Mouse (Mus musculus) myocyte (in vitro differentiated cells): ENCODE results near the gene Sc5d. TPM values are rescaled to one million over a fixed set of nuclear protein-coding genes. Genes with fewer than 3 reads are reported as not detected.

ENCODE experiments used
- H3K27me3 ChIP-seq: one replicate; pipeline ENCODE4 v1.6.1; 2011; ENCODE audit not compliant: control insufficient read depth, insufficient read depth, insufficient read length
- H3K36me3 ChIP-seq: one replicate; pipeline ENCODE4 v1.6.1; 2011; ENCODE audit not compliant: control insufficient read depth, insufficient read depth
- H3K4me2 ChIP-seq: one replicate; pipeline ENCODE4 v1.6.1; 2011; ENCODE audit warnings: low read depth, control low read depth
- H3K4me3 ChIP-seq: one replicate; pipeline ENCODE4 v1.5.1; 2011; ENCODE audit warnings: mild to moderate bottlenecking, control low read depth, moderate library complexity
- H3K79me2 ChIP-seq: one replicate; pipeline ENCODE4 v1.6.1; 2011; ENCODE audit not compliant: control insufficient read depth, insufficient read depth
- H3ac ChIP-seq: one replicate; pipeline ENCODE4 v1.6.1; 2011; ENCODE audit not compliant: control insufficient read depth, insufficient read length
- CEBPB ChIP-seq: IDR thresholded peaks from 2 replicates; pipeline ENCODE4 v1.6.1; 2011; ENCODE audit warnings: mild to moderate bottlenecking, moderate library complexity; ENCODE audit not compliant: poor library complexity, insufficient read depth, severe bottlenecking
- E2F4 ChIP-seq: IDR thresholded peaks from one replicate; pipeline ENCODE4 v1.6.1; 2011; ENCODE audit warnings: mild to moderate bottlenecking, control low read depth, moderate library complexity; ENCODE audit not compliant: insufficient read depth
- MAX ChIP-seq: IDR thresholded peaks from one replicate; pipeline ENCODE4 v1.6.1; 2011; ENCODE audit warnings: low read depth, mild to moderate bottlenecking, control low read depth
- MYOD1 ChIP-seq, 3 experiments: IDR thresholded peaks; one replicate each; pipeline ENCODE4 v1.6.1; 2011; ENCODE audit warnings: control low read depth in 2 of 3, low read depth in 2 of 3, mild to moderate bottlenecking in 2 of 3, moderate library complexity in 1 of 3; ENCODE audit not compliant: insufficient read length in 2 of 3, control insufficient read depth in 1 of 3
- MYOG ChIP-seq, 3 experiments: IDR thresholded peaks; one replicate each; pipeline ENCODE4 v1.6.1; 2011; ENCODE audit warnings: control low read depth in 2 of 3, low read depth in 2 of 3, mild to moderate bottlenecking in 2 of 3; ENCODE audit not compliant: insufficient read length in 2 of 3, control insufficient read depth in 1 of 3, insufficient read depth in 1 of 3
- POLR2A ChIP-seq: IDR thresholded peaks from one replicate; pipeline ENCODE4 v1.6.1; 2011; ENCODE audit warnings: low read depth, mild to moderate bottlenecking, control low read depth, moderate library complexity; ENCODE audit not compliant: insufficient read length
- POLR2AphosphoS2 ChIP-seq: IDR thresholded peaks from one replicate; pipeline ENCODE4 v1.6.1; 2011; ENCODE audit warnings: low read depth, control low read depth; ENCODE audit not compliant: insufficient read length
- REST ChIP-seq: IDR thresholded peaks from one replicate; pipeline ENCODE4 v1.6.1; 2011; ENCODE audit warnings: mild to moderate bottlenecking, control low read depth, moderate library complexity; ENCODE audit not compliant: insufficient read depth, insufficient read length
- SRF ChIP-seq: IDR thresholded peaks from one replicate; pipeline ENCODE4 v1.6.1; 2011; ENCODE audit warnings: low read depth; ENCODE audit not compliant: control insufficient read depth, insufficient read length
- TCF12 ChIP-seq: IDR thresholded peaks from one replicate; pipeline ENCODE4 v1.6.1; 2011; ENCODE audit warnings: mild to moderate bottlenecking, control low read depth; ENCODE audit not compliant: poor library complexity, insufficient read depth, severe bottlenecking
- TCF3 ChIP-seq: IDR thresholded peaks from one replicate; pipeline ENCODE4 v1.6.1; 2011; ENCODE audit warnings: low read depth, control low read depth; ENCODE audit not compliant: insufficient read length
- USF1 ChIP-seq: IDR thresholded peaks from one replicate; pipeline ENCODE4 v1.6.1; 2011; ENCODE audit warnings: low read depth, mild to moderate bottlenecking, control low read depth, moderate library complexity
- polyA plus RNA-seq: library from polyadenylated mRNA; unstranded; fragments of >200 nt; fragmentation: generic; extraction: Trizol; gene quantifications from one replicate; pipeline ENCODE4 v1.2.1, GENCODE M21; 2012; ENCODE audit warnings: missing spikeins

The Sc5d gene
- polyA plus RNA-seq, 1 experiment = 18.6 TPM

DNA sequence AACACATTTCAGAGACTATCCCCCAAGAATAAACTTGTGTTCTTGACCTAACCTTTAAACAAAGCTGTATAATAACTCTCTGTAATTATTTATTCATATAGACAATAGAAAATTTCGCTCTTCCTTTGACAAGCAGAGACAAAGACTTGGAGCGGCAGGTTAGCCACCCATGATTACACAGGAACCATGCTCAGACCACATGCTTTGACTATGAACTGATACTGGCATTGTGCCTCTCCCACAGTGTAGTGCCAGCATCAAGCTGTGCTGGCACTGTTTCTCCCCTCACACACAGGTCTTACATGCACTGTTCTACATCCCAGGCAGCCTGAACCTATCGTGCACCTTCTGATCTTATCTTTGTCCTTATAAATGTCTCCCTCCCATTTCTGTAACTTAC, 23.0 kb downstream of the Sc5d start:
- Histone ChIP-seq H3K4me2 (no peak overlapping the region), H3K36me3 (no peaks in the 10 kb centered on the region), H3K27me3 (no peaks in the 10 kb centered on the region), H3ac (no peak overlapping the region), H3K4me3 (no peak overlapping the region), H3K79me2 (no peaks in the 10 kb centered on the region)
- TF ChIP-seq POLR2AphosphoS2 = no peak
- no peak for TF ChIP-seq SRF
- TF ChIP-seq E2F4 = no peak
- no peak for TF ChIP-seq MAX
- TF ChIP-seq MYOD1 (IDR thresholded peaks at IDR 0.05; ENCODE audit: control insufficient read depth in 1 of 3, insufficient read length in 2 of 3, low read depth in 2 of 3) = no peak
- no peak for TF ChIP-seq MYOG (IDR thresholded peaks at IDR 0.05; ENCODE audit: control insufficient read depth in 1 of 3, insufficient read depth in 1 of 3, insufficient read length in 2 of 3, low read depth in 2 of 3)
- TF ChIP-seq TCF12 = no peak
- no peak for TF ChIP-seq POLR2A
- TF ChIP-seq TCF3 = no peak
- TF ChIP-seq CEBPB = no peak
- no peak for TF ChIP-seq USF1
- no peak for TF ChIP-seq REST

DNA sequence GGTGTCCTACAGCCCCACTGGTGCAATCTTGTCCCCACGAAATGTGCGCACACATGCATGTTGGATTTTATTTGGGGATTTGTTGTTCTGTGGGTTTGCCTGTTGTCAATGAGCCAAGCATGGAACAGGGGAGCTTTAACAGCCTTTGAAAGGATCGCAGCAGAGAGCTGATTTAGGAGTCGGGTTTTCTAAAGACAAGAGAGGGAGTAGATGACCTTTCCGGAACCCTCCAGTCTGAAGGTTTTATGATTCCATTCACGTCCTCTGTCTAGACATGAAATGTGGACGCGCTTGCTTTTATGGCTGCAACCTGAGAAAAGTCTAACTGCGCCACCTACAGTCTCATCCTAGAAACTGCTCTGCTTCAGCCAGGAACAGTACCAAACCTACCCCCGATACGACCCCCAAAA, 23.5 kb downstream of the Sc5d start:
- Histone ChIP-seq H3K4me2 (peak overlapping the region; percentile 42), H3K4me3 (no peak overlapping the region), H3K27me3 (no peaks in the 10 kb centered on the region), H3K79me2 (no peaks in the 10 kb centered on the region), H3K36me3 (no peaks in the 10 kb centered on the region), H3ac (no peak overlapping the region)
- TF ChIP-seq MYOG (IDR thresholded peaks at IDR 0.05; ENCODE audit: control insufficient read depth in 1 of 3, insufficient read depth in 1 of 3, insufficient read length in 2 of 3, low read depth in 2 of 3) (no peak), MAX (no peak), USF1 (no peak), MYOD1 (IDR thresholded peaks at IDR 0.05; ENCODE audit: control insufficient read depth in 1 of 3, insufficient read length in 2 of 3, low read depth in 2 of 3) (no peak), POLR2A (no peak), SRF (no peak), CEBPB (no peak), TCF3 (no peak), REST (no peak), E2F4 (no peak), POLR2AphosphoS2 (no peak), TCF12 (no peak)

DNA sequence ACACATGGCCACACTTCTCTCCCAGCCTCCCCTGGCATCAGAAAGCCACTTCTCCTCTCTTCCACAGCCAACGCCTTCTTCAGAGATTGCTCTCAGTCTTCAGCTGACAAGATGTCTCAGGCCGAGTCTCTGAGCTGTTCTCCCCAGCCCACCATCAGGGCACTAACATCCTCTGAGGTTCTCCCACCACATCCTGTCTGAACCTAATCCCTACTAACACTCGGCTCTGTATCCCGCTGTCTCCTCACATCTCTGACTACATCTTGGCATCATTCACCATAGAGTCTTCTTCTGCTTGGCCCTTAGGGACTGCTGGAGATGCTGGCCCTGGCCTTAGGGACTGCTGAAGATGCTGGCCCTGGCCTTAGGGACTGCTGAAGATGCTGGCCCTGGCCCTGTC, 25.2 kb downstream of the Sc5d start:
- Histone ChIP-seq H3K36me3 (no peaks in the 10 kb centered on the region), H3K27me3 (no peaks in the 10 kb centered on the region), H3K4me2 (no peak overlapping the region), H3ac (no peak overlapping the region), H3K4me3 (no peak overlapping the region), H3K79me2 (no peaks in the 10 kb centered on the region)
- TF ChIP-seq MAX (no peak), MYOG (IDR thresholded peaks at IDR 0.05; ENCODE audit: control insufficient read depth in 1 of 3, insufficient read depth in 1 of 3, insufficient read length in 2 of 3, low read depth in 2 of 3) (no peak), E2F4 (no peak), MYOD1 (IDR thresholded peaks at IDR 0.05; ENCODE audit: control insufficient read depth in 1 of 3, insufficient read length in 2 of 3, low read depth in 2 of 3) (no peak), POLR2AphosphoS2 (no peak), CEBPB (no peak), SRF (no peak), TCF3 (no peak), TCF12 (no peak), POLR2A (no peak), REST (no peak), USF1 (no peak)

DNA sequence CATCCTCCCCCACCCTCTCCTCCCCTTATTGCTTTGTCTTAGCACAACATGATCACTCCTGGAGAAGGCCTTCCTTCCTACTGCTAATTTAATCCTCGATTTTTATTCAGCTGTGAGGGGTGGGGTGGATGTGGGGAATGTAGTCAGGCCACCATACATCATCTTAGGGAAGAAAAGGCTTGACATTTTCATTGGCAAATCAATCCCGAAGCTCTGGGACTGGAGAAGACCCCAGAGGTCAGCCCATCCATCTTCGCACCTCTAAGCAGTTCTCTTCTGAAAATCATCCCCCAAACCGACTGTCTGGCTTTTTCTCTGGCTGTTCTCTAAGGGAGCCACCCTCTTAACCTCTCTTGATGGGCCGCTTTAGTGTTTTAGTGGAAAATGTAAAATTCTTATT, 32.9 kb downstream of the Sc5d start:
- Histone ChIP-seq H3K36me3 (no peaks in the 10 kb centered on the region), H3K4me2 (no peak overlapping the region), H3K27me3 (peaks cover 4% of the 10 kb centered on the region), H3ac (no peak overlapping the region), H3K79me2 (no peaks in the 10 kb centered on the region), H3K4me3 (no peak overlapping the region)
- no peak for TF ChIP-seq REST
- TF ChIP-seq TCF12 = no peak
- TF ChIP-seq CEBPB = no peak
- TF ChIP-seq POLR2AphosphoS2 = no peak
- no peak for TF ChIP-seq USF1
- no peak for TF ChIP-seq SRF
- TF ChIP-seq E2F4 = no peak
- no peak for TF ChIP-seq TCF3
- TF ChIP-seq MYOG (IDR thresholded peaks at IDR 0.05; ENCODE audit: control insufficient read depth in 1 of 3, insufficient read depth in 1 of 3, insufficient read length in 2 of 3, low read depth in 2 of 3) = no peak
- no peak for TF ChIP-seq POLR2A
- no peak for TF ChIP-seq MYOD1 (IDR thresholded peaks at IDR 0.05; ENCODE audit: control insufficient read depth in 1 of 3, insufficient read length in 2 of 3, low read depth in 2 of 3)
